Mouse (Mus musculus): Measurements from ENCODE around the gene Cth. TPM values are rescaled to one million over a fixed set of nuclear protein-coding genes. Genes with fewer than 3 reads are reported as not detected.

The Cth gene
- total RNA-seq, 2 experiments from 2014 or later, result 4.9 to 7.9 TPM

- DNase-seq (ENCODE audit: low spot score in 2 of 2), result no peak
Observed at GRCm38 (mm10) chr3:157916336-157916735, 8.5 kb downstream of the Cth start.

DNA sequence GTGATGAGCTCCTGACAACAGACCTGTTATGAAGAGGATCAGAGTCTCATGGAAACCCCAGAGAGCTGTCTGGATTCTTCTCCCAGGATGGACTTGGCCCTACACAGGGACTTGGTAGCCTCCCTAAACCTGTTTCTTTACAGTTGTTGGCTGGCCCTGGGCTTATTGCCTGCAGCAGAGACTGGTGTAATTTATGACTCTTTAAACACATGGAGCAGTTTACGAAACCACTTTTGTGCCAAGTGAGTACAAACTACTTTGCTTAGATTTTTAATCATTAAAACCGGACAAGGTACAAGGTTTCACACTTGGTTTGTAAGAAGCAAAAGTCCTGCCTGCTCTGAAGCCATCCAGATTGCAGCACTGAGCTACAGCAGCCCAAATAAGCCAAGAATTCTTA, 12.7 kb downstream of the Cth start:
- no peak for DNase-seq (ENCODE audit: low spot score in 2 of 2)

- no peak for DNase-seq (ENCODE audit: low spot score in 2 of 2)
Observed at GRCm38 (mm10) chr3:157910262-157910661, 14.6 kb downstream of the Cth start.

- no peak for DNase-seq (ENCODE audit: low spot score in 2 of 2)
Observed at GRCm38 (mm10) chr3:157908166-157908565, 16.7 kb downstream of the Cth start.

DNA sequence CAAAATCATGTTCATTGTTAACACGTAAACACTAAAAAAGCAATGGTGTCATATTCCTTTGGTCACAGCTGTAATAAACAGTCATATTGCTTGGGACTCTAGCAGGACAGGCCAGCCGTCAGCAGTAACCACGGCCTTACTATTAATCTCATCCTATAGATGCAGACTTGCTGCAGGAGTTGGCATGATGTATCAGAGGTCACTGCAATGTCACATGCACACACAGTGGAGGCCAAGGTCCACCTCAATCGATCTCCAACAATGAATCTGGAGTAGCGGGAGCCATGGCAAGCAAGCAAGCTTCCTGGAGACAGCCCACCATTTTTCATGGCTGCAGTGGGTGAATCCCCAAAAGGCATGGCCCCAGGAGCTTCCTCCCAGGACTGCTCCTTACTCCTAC, 23.2 kb downstream of the Cth start:
- DNase-seq (ENCODE audit: low spot score in 2 of 2), result no peak

DNA sequence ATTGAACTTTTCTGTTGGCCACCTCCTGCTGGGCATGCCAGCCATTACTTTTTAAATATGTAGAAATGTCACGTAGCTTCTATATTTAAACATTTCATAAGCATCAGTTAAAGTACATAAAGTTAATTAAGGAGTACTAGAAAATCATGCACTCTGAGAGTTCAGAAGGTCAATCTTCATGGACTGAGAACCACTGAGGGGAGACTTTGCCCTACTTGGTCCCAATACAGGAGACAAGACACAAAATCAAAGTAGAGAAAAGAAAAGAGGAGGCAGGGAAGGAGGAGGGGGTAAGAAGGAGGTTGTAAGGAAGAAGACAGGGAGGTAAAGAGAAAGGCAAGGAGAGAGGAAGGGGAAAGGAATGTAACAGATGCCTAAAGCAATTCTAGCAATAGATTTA, 24.9 kb downstream of the Cth start:
- DNase-seq (ENCODE audit: low spot score in 2 of 2), result no peak

- no peak for DNase-seq (ENCODE audit: low spot score in 2 of 2)
Observed at GRCm38 (mm10) chr3:157897645-157898044, 27.2 kb downstream of the Cth start.

- DNase-seq (ENCODE audit: low spot score in 2 of 2), result no peak
Observed at GRCm38 (mm10) chr3:157891819-157892218, 33.1 kb downstream of the Cth start.

GRCm38 (mm10) chr3:157884081-157884643, 40.7 kb downstream of the Cth start:
- peak; percentile 35 to 68 for DNase-seq (ENCODE audit: low spot score in 2 of 2)

DNA sequence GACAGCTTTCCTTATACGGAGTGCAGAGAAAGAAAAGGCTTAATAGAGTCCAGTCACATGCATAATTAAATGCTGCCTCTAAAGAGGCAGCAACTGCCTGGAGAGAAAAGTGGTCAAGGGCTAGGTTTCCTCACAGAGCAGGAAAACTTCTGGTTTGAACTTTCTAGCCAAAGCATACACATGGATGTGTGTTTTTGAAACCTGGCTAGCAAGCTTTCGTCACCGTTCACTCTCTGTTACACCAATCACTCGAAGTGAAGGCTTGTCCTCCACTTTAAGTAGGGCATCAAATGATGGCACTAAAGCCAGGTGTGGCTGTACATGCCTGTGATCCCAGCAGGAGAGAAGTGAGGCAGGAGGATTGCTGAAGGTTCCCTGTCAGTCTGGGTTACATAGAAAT, 41.8 kb downstream of the Cth start:
- no peak for DNase-seq (ENCODE audit: low spot score in 2 of 2)

DNA sequence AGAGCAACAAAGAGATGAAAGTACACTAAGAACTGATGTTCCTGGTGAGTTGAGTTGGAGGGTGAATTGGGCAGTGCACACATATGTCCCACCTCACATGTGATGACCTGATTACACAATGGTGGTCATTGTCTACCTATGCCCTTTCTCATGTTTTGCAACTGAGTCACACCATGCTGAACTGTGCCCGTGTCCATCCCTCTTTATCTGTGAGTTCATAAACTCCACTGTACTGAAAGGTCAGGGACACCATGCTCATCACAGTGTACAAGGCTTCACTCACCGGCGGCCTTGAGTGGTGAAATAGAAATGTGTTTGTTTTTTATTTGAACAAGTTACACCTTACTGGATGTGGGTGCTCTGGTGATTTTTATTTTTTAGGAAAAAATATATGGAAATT, 42.9 kb downstream of the Cth start:
- no peak for DNase-seq (ENCODE audit: low spot score in 2 of 2)

DNA sequence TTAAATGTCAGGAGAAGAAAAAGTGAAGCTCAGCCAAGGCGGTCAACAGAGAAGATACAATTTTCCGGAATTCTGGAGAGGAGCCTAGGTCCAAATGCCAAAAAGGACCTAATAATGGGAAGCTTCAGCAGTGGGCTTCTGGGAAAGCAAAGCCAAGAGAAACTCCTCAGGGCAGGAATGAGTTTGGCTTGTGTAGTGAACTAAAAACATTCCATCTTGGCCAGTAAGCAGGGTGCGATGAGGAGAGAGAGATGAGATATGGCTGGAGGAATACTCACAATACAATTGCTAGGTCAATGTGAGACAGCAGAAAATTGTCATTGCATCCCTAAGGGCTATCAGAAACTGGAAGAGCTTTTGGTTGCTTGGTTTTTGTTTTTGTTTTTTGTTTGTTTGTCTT, 43.9 kb downstream of the Cth start:
- no peak for DNase-seq (ENCODE audit: low spot score in 2 of 2)

GRCm38 (mm10) chr3:157877847-157878246, 47.0 kb downstream of the Cth start:
- DNase-seq (ENCODE audit: low spot score in 2 of 2), result no peak

GRCm38 (mm10) chr3:157876439-157877156, 48.3 kb downstream of the Cth start:
- DNase-seq (ENCODE audit: low spot score in 2 of 2), result peak; percentile 19 to 80

GRCm38 (mm10) chr3:157872897-157873296, 52.0 kb downstream of the Cth start:
- DNase-seq (ENCODE audit: low spot score in 2 of 2), result no peak

GRCm38 (mm10) chr3:157867836-157868235, 57.0 kb downstream of the Cth start:
- DNase-seq (ENCODE audit: low spot score in 2 of 2), result no peak

DNA sequence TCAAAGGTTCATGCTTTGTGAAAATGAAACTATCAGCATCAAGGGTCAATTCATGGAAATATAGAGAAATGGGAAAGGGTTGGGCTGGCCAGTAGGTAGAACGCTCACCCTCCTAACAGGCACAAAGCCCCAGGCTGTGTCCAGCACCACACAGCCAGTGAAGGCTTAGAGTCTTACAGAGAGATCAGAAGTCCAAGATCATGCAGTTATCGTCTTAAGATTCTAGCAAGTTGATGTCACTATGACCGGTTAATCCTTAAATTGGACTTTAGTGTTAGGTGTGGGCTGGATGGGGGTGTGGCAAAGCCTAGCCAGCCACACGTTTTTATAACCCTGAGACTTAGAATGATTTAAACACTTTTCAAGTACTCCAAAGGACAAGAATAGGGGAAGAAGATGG, 58.6 kb downstream of the Cth start:
- no peak for DNase-seq (ENCODE audit: low spot score in 2 of 2)

- no peak for DNase-seq (ENCODE audit: low spot score in 2 of 2)
Observed at GRCm38 (mm10) chr3:157865848-157866247, 59.0 kb downstream of the Cth start.

DNA sequence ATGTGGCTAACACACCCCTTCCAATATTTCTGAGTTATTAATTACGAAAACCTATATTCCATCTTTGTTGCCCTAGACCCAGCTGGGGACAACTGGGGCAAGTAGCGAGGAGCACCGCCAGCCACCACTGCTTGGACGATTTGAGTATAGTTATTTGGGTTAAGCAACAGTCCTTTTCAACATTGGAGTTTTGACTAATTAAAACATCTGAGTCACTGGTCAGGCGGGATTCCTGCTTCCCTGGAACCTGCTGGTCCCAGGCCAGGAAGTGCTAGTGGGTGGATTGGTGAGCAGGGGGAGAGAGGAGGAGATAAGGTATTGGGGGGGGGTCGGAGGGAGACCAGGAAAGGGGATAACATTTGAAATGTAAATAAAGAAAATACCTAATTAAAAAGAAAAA, 59.4 kb downstream of the Cth start:
- no peak for DNase-seq (ENCODE audit: low spot score in 2 of 2)

DNA sequence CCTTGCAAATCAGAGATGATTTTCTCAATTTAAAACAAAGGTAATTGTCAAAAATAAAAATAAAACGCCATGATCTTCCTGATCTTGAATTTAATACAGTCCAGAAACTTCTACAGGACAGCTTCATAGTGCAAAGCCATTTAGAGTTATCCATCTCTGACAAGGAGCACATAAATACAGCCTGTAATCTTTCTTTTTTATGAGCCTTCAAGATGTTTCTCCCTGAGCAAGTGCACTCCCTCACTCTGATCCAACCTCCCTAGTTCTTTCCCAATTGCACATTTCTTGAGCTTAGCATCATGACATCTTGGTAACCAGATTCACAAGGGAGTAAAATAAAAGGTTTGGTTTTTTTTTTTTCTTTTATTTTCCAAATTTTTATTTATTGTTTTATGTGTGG, 72.1 kb downstream of the Cth start:
- no peak for DNase-seq (ENCODE audit: low spot score in 2 of 2)

- no peak for DNase-seq (ENCODE audit: low spot score in 2 of 2)
Observed at GRCm38 (mm10) chr3:157848503-157848902, 76.4 kb downstream of the Cth start.

GRCm38 (mm10) chr3:157847338-157848284, 77.3 kb downstream of the Cth start:
- DNase-seq (ENCODE audit: low spot score in 2 of 2), result peak in 1 of 2 experiments; percentile 11
